Mouse (Mus musculus): ENCODE results near the gene Krt23. TPM values are rescaled to one million over a fixed set of nuclear protein-coding genes. Genes with fewer than 3 reads are reported as not detected.

Krt23 gene
- polyA plus RNA-seq, 1 experiment from 2014 or later = 0.32 TPM

DNA sequence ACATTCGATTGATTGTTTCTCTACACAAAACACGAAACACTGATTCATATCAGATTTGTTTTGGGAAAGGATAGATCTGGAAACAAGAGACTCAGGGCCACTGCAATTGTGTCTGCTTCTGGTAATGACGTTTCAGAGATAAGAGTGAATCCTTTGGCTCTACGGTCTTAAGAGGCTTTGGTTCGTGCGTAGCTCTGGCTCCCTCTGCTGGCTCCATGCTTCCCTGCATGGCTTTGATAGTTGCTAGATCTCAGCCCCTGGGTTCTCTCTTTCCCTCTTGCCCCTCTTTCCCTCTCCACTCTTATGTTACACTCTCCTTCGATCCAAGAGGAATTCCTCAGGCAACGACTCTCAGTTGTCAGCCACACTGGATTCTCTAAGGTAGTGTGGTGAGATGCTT lies 29.8 kb downstream of the Krt23 start:
- H3K27me3 ChIP-seq (ENCODE audit: control insufficient read depth, insufficient read depth, low read length) = no peaks in the 10 kb centered on the region
- ATAC-seq (ENCODE audit: low FRiP score) (no peak), DNase-seq (ENCODE audit: low spot score) (peak; percentile 91)
- no peaks in the 10 kb centered on the region for H3K4me1 ChIP-seq (replicated peaks; ENCODE audit: control insufficient read depth, insufficient read depth, low read length)
- H3K4me2 ChIP-seq (replicated peaks) = no peak overlapping the region
- no peaks in the 10 kb centered on the region for H3K9me3 ChIP-seq (ENCODE audit: control insufficient read depth, low read length)
- H3K9ac ChIP-seq = no peak overlapping the region
- H3K27ac ChIP-seq = no peak overlapping the region
- H3K4me3 ChIP-seq (replicated peaks; ENCODE audit: low read length) = no peak overlapping the region
- no peaks in the 10 kb centered on the region for H3K36me3 ChIP-seq (replicated peaks; ENCODE audit: control insufficient read depth, insufficient read depth)
- WGBS = 11% methylated on average over 8 of the region's 8 CpGs

- Histone ChIP-seq H3K9ac (no peak overlapping the region), H3K27ac (no peak overlapping the region), H3K4me1 (replicated peaks; ENCODE audit: control insufficient read depth, insufficient read depth, low read length) (no peaks in the 10 kb centered on the region), H3K36me3 (replicated peaks; ENCODE audit: control insufficient read depth, insufficient read depth) (no peaks in the 10 kb centered on the region), H3K27me3 (ENCODE audit: control insufficient read depth, insufficient read depth, low read length) (no peaks in the 10 kb centered on the region), H3K4me2 (replicated peaks) (no peak overlapping the region), H3K9me3 (ENCODE audit: control insufficient read depth, low read length) (no peaks in the 10 kb centered on the region), H3K4me3 (replicated peaks; ENCODE audit: low read length) (no peak overlapping the region)
- WGBS = 49% methylated on average over 7 of the region's 7 CpGs
- ATAC-seq (ENCODE audit: low FRiP score) (no peak), DNase-seq (ENCODE audit: low spot score) (no peak)
Observed at GRCm38 (mm10) chr11:99461736-99462135, 31.2 kb downstream of the Krt23 start.

GRCm38 (mm10) chr11:99458887-99459286 lies 34.0 kb downstream of the Krt23 start:
- Histone ChIP-seq H3K9ac (no peak overlapping the region), H3K36me3 (replicated peaks; ENCODE audit: control insufficient read depth, insufficient read depth) (no peaks in the 10 kb centered on the region), H3K27me3 (ENCODE audit: control insufficient read depth, insufficient read depth, low read length) (no peaks in the 10 kb centered on the region), H3K9me3 (ENCODE audit: control insufficient read depth, low read length) (no peaks in the 10 kb centered on the region), H3K27ac (no peak overlapping the region), H3K4me3 (replicated peaks; ENCODE audit: low read length) (no peak overlapping the region), H3K4me1 (replicated peaks; ENCODE audit: control insufficient read depth, insufficient read depth, low read length) (no peaks in the 10 kb centered on the region), H3K4me2 (replicated peaks) (no peak overlapping the region)
- WGBS = 70% methylated on average over 7 of the region's 7 CpGs
- no peak for DNase-seq (ENCODE audit: low spot score)
- ATAC-seq (ENCODE audit: low FRiP score) = no peak

DNA sequence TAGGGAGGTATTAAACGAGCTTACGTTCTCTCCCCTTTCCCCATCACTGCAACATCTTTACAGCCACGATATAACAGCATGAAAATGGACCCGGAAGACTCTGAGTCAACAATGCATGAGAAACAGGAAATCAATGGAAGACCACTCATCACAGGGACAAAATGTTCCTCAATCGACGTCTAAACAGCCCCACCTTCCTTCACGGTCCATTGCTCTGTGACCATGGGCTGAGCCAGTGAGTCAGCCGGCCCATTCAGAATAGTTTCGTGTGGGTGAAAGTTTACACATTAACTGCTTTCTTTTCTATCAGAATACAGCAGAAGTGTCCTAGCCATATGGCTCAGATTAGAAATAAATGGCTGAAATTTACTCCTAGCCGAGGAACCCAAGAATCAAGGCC lies 38.2 kb downstream of the Krt23 start:
- Histone ChIP-seq H3K27me3 (ENCODE audit: control insufficient read depth, insufficient read depth, low read length) (no peaks in the 10 kb centered on the region), H3K4me3 (replicated peaks; ENCODE audit: low read length) (no peak overlapping the region), H3K27ac (no peak overlapping the region), H3K36me3 (replicated peaks; ENCODE audit: control insufficient read depth, insufficient read depth) (no peaks in the 10 kb centered on the region), H3K4me1 (replicated peaks; ENCODE audit: control insufficient read depth, insufficient read depth, low read length) (no peaks in the 10 kb centered on the region), H3K4me2 (replicated peaks) (no peak overlapping the region), H3K9me3 (ENCODE audit: control insufficient read depth, low read length) (no peaks in the 10 kb centered on the region), H3K9ac (no peak overlapping the region)
- DNase-seq (ENCODE audit: low spot score) = no peak
- ATAC-seq (ENCODE audit: low FRiP score) = no peak
- WGBS = 49% methylated on average over 10 of the region's 10 CpGs

DNA sequence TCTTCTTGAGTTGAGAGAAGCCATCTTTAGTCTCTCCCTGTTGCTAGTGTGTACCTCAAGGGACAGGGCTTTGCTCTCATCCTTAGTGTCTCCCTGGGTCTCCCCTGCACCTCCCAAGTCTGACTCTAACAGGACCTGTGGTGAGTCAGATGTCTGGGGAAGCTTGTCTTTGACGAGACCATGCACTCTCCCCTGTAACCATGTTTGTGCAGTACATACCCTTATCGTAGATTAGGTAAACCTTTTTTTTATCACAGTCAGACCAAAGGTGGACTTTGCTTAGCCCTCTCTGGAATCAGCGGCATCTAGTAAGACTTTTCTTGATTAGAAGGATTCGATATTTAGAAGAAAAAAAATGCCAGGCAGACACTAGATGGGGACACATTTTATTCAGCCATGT lies 38.9 kb downstream of the Krt23 start:
- no peak overlapping the region for H3K9ac ChIP-seq
- no peaks in the 10 kb centered on the region for H3K4me1 ChIP-seq (replicated peaks; ENCODE audit: control insufficient read depth, insufficient read depth, low read length)
- ATAC-seq (ENCODE audit: low FRiP score) (no peak), DNase-seq (ENCODE audit: low spot score) (no peak)
- H3K4me2 ChIP-seq (replicated peaks) = no peak overlapping the region
- 91% methylated on average over 4 of the region's 4 CpGs for WGBS
- H3K27me3 ChIP-seq (ENCODE audit: control insufficient read depth, insufficient read depth, low read length) = no peaks in the 10 kb centered on the region
- H3K9me3 ChIP-seq (ENCODE audit: control insufficient read depth, low read length) = no peaks in the 10 kb centered on the region
- no peak overlapping the region for H3K4me3 ChIP-seq (replicated peaks; ENCODE audit: low read length)
- H3K36me3 ChIP-seq (replicated peaks; ENCODE audit: control insufficient read depth, insufficient read depth) = no peaks in the 10 kb centered on the region
- no peak overlapping the region for H3K27ac ChIP-seq

- DNase-seq (ENCODE audit: low spot score) (no peak), ATAC-seq (ENCODE audit: low FRiP score) (no peak)
- Histone ChIP-seq H3K27me3 (ENCODE audit: control insufficient read depth, insufficient read depth, low read length) (no peaks in the 10 kb centered on the region), H3K4me3 (replicated peaks; ENCODE audit: low read length) (no peak overlapping the region), H3K36me3 (replicated peaks; ENCODE audit: control insufficient read depth, insufficient read depth) (no peaks in the 10 kb centered on the region), H3K9ac (no peak overlapping the region), H3K4me1 (replicated peaks; ENCODE audit: control insufficient read depth, insufficient read depth, low read length) (no peaks in the 10 kb centered on the region), H3K4me2 (replicated peaks) (no peak overlapping the region), H3K9me3 (ENCODE audit: control insufficient read depth, low read length) (no peaks in the 10 kb centered on the region), H3K27ac (no peak overlapping the region)
- WGBS = 70% methylated on average over 2 of the region's 2 CpGs
Observed at GRCm38 (mm10) chr11:99448769-99449168, 44.2 kb downstream of the Krt23 start.

DNA sequence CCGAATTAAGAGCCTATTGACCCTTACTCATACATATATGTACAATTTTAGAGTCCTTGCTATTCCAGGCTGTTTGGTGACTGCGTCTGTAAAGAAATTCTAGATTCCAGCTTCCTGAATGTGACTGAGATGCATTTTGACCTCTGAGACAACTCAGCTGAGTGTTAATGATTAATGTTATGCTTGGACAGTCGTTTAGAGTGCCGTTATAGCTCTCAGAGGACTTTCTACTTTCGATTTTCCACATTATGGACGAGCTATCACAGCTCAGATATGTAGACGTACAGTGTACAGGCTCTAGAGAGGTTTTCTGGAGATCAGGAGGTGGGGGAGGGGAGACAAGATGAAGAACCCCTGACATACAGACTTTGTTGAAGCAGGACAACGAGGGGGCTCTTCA lies 51.7 kb downstream of the Krt23 start:
- DNase-seq (ENCODE audit: low spot score) (no peak), ATAC-seq (ENCODE audit: low FRiP score) (no peak)
- no peaks in the 10 kb centered on the region for H3K36me3 ChIP-seq (replicated peaks; ENCODE audit: control insufficient read depth, insufficient read depth)
- no peak overlapping the region for H3K9ac ChIP-seq
- WGBS = 74% methylated on average over 8 of the region's 8 CpGs
- no peaks in the 10 kb centered on the region for H3K27me3 ChIP-seq (ENCODE audit: control insufficient read depth, insufficient read depth, low read length)
- no peaks in the 10 kb centered on the region for H3K9me3 ChIP-seq (ENCODE audit: control insufficient read depth, low read length)
- no peak overlapping the region for H3K4me2 ChIP-seq (replicated peaks)
- no peaks in the 10 kb centered on the region for H3K4me1 ChIP-seq (replicated peaks; ENCODE audit: control insufficient read depth, insufficient read depth, low read length)
- no peak overlapping the region for H3K27ac ChIP-seq
- no peak overlapping the region for H3K4me3 ChIP-seq (replicated peaks; ENCODE audit: low read length)

DNA sequence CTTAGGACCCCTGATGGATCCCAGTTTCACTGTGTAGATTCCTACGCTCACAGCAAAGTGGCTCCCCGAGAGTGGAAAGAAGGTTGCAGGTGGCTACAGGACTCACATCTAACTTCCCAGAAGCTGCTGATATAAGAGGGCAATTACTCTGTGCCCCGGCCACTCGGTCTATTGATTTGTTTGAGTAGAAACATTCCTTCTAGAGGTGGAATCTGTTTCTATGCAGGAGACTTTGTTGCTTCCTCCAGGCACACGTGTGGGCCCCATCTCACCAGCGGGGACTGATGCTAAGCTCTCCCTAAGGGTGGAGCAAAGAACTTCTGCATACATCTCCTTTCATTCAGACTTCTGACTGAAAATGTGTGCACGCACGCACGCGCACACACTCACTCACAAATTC lies 53.5 kb downstream of the Krt23 start:
- no peaks in the 10 kb centered on the region for H3K9me3 ChIP-seq (ENCODE audit: control insufficient read depth, low read length)
- H3K4me1 ChIP-seq (replicated peaks; ENCODE audit: control insufficient read depth, insufficient read depth, low read length) = no peaks in the 10 kb centered on the region
- 79% methylated on average over 10 of the region's 10 CpGs for WGBS
- no peak overlapping the region for H3K9ac ChIP-seq
- H3K36me3 ChIP-seq (replicated peaks; ENCODE audit: control insufficient read depth, insufficient read depth) = no peaks in the 10 kb centered on the region
- no peak overlapping the region for H3K27ac ChIP-seq
- H3K4me2 ChIP-seq (replicated peaks) = no peak overlapping the region
- ATAC-seq (ENCODE audit: low FRiP score) (no peak), DNase-seq (ENCODE audit: low spot score) (no peak)
- no peaks in the 10 kb centered on the region for H3K27me3 ChIP-seq (ENCODE audit: control insufficient read depth, insufficient read depth, low read length)
- no peak overlapping the region for H3K4me3 ChIP-seq (replicated peaks; ENCODE audit: low read length)

- no peak within 1 kb of the TSS for H3K27ac ChIP-seq
- H3K9ac ChIP-seq = no peak within 1 kb of the TSS
- no peaks in the 10 kb centered on the region for H3K27me3 ChIP-seq (ENCODE audit: control insufficient read depth, insufficient read depth, low read length)
- no peaks in the 10 kb centered on the region for H3K36me3 ChIP-seq (replicated peaks; ENCODE audit: control insufficient read depth, insufficient read depth)
- H3K4me2 ChIP-seq (replicated peaks) = no peak within 1 kb of the TSS
- H3K4me3 ChIP-seq (replicated peaks; ENCODE audit: low read length) = no peak within 1 kb of the TSS
- DNase-seq (ENCODE audit: low spot score) = no peak
- no peak for ATAC-seq (ENCODE audit: low FRiP score)
- no peaks in the 10 kb centered on the region for H3K9me3 ChIP-seq (ENCODE audit: control insufficient read depth, low read length)
- no peaks in the 10 kb centered on the region for H3K4me1 ChIP-seq (replicated peaks; ENCODE audit: control insufficient read depth, insufficient read depth, low read length)
- WGBS = 63% methylated on average over 10 of the region's 10 CpGs
Observed at GRCm38 (mm10) chr11:99437972-99438371, 55.0 kb downstream of the Krt23 start, which contains the start of gene Krt20. Gene Krt20 (minus strand): TSS chr11:99438150.

GRCm38 (mm10) chr11:99436625-99437024 lies 56.3 kb downstream of the Krt23 start:
- DNase-seq (ENCODE audit: low spot score) (no peak), ATAC-seq (ENCODE audit: low FRiP score) (no peak)
- no peaks in the 10 kb centered on the region for H3K4me1 ChIP-seq (replicated peaks; ENCODE audit: control insufficient read depth, insufficient read depth, low read length)
- 77% methylated on average over 4 of the region's 4 CpGs for WGBS
- H3K9me3 ChIP-seq (ENCODE audit: control insufficient read depth, low read length) = no peaks in the 10 kb centered on the region
- no peak overlapping the region for H3K9ac ChIP-seq
- no peaks in the 10 kb centered on the region for H3K27me3 ChIP-seq (ENCODE audit: control insufficient read depth, insufficient read depth, low read length)
- no peak overlapping the region for H3K4me3 ChIP-seq (replicated peaks; ENCODE audit: low read length)
- H3K4me2 ChIP-seq (replicated peaks) = no peak overlapping the region
- H3K36me3 ChIP-seq (replicated peaks; ENCODE audit: control insufficient read depth, insufficient read depth) = no peaks in the 10 kb centered on the region
- no peak overlapping the region for H3K27ac ChIP-seq
